Mouse (Mus musculus) embryonic fibroblast, embryonic 13.5 days (primary cell): ENCODE results near the gene Gm13030.

Experiments
- CTCF ChIP-seq: IDR thresholded peaks from 2 replicates; pipeline ENCODE4 v1.5.1; 2011; ENCODE audit warnings: mild to moderate bottlenecking, control low read depth, low read length, moderate library complexity, borderline replicate concordance; ENCODE audit not compliant: insufficient read depth
- POLR2A ChIP-seq: IDR thresholded peaks from 2 replicates; pipeline ENCODE4 v1.6.1; 2011; ENCODE audit warnings: low read depth, mild to moderate bottlenecking, control low read depth, low read length, moderate library complexity

GRCm38 (mm10) chr4:138825751-138826567 is 47.8 kb downstream of the Gm13030 start:
- no peak for TF ChIP-seq POLR2A
- TF ChIP-seq CTCF = no peak
